Mouse (Mus musculus): ENCODE measurements around the gene Egr4.

Egr4 gene

DNA sequence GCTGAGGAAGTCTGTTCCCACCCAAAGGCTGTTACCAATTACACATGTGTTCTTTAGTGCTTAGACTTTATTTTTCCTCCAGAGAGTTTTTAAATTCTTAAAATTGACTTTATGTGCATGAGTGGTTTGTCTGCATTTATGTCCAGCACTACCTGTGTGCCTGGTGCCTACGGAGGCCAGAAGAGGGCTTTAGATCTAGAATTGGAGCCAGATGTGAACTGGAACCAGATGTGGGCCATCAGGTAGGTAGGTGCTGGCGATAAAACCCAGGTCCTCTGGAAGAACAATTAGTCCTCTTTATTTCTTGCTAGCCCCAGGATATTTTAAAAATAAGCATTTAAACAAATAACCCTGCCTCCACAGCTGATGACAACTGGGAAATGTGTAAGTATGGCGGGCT is 21.8 kb downstream of the Egr4 start:
- no peak for DNase-seq

DNA sequence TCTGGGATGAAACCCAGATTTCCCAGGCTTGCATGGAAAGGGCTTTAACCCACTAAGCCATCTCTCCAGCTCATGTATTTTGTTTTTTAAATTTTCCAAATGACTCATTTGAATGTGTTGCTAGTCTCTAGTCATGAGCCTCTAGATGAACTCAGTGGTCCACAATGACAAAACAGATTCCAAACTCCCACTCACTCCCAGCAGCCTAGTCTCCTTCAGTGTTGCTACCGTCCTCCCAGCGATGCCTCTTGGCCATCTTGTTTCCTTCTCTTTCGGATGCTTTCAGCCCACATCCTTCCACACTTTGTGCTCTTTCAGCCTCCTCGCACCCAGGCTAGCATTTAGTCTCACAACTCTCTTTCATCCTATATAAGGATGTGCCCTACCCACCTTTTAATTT is 23.1 kb downstream of the Egr4 start:
- no peak for DNase-seq

GRCm38 (mm10) chr6:85489717-85490116 is 23.7 kb downstream of the Egr4 start:
- DNase-seq, result no peak

DNA sequence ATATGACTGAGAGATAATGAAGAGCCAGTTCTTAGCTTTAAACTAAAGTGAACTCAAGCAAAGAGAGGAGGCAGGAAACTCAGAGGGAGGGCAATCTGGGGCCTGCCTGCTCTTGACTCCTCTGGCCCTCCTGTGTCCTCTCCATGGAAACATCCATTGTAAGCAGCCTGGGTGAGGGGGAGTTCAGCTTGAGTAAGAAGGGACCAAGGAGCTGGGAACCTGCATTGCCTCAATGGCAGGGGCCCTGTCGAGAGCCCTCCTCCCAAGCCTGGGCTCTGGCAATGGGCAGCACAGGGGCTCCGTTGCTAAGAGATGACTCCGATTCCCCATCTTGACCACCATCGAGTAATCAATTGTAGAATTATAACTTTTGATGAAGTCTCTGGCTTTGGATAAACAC is 24.9 kb downstream of the Egr4 start:
- DNase-seq, result no peak

- no peak for DNase-seq
Measured at GRCm38 (mm10) chr6:85485738-85486137, 27.7 kb downstream of the Egr4 start.

DNA sequence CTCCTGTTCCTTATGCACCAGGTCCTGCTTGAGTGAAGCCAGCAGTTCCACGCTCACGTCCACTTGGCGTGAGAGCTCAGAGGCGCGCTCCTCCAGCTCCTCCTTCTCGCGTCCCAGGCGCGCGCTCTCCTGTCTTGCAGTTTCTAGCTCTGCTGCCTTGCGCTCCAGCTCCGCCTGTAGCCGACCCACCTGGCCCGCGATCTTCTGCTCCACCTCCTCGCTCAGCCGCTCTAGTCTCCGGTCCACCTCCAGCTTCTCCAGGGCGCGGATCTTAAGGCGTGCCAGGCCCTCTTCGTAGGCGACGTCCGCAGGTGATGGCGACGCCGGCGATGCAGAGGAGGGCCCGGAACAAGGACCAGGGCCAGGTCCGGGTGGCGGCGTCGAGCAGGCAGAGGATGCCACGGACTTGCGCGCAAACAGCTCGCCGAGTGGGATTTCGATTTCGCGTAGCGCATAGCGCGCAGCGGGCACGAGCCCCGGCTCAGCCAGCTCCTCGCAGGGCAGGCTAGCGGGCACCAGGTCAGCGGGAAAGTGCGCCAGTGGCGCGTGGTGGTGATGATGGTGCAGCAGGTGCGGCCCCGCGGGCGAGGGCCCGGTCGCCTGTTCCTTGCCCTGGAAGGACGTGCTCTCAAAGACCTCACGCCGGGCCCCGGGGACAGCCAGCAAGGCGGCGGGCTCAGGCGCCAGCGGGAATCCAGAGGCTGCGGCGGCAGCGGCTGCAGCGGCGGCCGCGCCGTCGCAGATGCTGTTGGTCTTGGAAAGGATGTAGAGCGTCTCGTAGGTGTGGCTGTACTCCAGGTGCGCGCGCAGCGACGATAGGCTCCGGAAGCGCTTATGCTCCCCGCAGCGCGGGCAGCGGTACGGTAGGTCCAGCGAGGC is 29.3 kb downstream of the Egr4 start:
- no peak for DNase-seq

- no peak for DNase-seq
Measured at GRCm38 (mm10) chr6:85480685-85481084, 32.7 kb downstream of the Egr4 start.

DNA sequence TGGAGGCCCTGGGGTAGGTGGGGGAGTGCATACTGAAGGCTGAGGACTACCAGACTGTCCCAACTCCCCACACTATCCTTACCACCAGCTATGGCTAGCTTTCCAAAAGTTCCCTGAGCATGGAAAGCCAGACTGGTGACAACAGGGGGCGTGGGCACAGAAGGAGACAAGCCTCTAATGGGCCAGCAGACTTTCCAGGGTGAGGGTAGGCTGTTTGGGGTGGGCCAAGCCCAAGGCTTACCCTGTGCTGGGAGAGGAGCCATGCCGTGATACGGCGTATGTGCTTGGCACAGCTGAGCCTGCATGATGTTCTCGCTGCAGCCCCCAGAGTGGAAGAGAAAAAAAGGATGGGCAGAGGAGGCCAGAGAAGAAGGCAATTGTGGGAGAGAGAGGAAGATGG is 33.4 kb downstream of the Egr4 start:
- DNase-seq, result no peak

DNA sequence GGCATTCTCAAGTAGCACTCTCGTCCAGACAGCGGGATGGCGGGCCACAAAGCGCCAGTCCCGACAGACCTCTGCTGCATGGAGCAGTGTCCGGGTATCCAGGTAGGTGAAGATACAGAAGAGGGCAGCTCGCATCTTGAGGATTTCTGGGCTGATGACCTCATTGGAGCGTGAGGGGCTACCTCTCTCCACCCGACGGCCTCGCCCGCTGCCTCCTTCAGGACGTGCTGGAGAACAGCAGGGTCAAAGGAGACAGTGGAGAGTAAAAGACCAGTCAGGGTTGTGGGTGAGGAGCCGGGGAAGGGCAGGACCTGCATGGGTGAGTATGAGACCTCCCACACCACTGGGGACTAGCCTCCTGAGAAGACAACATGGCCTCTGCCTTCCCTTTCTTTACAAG is 35.0 kb downstream of the Egr4 start:
- DNase-seq, result no peak

DNA sequence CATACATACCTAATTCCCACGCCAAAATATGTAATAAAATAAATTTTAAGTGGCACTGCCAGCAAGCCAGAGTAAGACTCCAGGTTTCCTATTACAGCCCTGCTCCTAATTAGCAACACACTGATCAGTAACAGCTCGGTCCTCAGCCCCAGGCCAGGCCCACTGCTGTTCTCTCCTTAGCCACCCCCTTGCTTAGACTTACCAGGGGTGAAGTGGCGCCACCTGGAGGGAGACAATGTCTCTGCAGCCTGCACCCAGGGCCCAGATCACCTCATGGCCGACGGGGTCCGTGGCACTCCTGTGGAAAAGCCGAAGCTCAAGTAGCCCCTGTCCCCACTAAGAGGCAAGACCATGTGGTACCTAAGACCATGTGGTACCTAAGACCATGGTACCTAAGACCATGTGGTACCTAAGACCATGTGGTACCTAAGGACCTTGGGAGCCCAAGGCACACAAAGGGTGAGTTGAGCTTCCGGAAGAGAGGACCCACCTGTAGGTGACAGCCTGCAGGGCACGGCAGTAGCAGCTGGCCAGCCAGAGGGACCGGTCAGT is 35.9 kb downstream of the Egr4 start:
- peak; percentile 59 to 65 for DNase-seq

- no peak for DNase-seq
Measured at GRCm38 (mm10) chr6:85475581-85475980, 37.8 kb downstream of the Egr4 start.

- DNase-seq, result no peak
Measured at GRCm38 (mm10) chr6:85472542-85472941, 40.8 kb downstream of the Egr4 start.

- no peak for DNase-seq
Measured at GRCm38 (mm10) chr6:85471962-85472361, 41.4 kb downstream of the Egr4 start.

DNA sequence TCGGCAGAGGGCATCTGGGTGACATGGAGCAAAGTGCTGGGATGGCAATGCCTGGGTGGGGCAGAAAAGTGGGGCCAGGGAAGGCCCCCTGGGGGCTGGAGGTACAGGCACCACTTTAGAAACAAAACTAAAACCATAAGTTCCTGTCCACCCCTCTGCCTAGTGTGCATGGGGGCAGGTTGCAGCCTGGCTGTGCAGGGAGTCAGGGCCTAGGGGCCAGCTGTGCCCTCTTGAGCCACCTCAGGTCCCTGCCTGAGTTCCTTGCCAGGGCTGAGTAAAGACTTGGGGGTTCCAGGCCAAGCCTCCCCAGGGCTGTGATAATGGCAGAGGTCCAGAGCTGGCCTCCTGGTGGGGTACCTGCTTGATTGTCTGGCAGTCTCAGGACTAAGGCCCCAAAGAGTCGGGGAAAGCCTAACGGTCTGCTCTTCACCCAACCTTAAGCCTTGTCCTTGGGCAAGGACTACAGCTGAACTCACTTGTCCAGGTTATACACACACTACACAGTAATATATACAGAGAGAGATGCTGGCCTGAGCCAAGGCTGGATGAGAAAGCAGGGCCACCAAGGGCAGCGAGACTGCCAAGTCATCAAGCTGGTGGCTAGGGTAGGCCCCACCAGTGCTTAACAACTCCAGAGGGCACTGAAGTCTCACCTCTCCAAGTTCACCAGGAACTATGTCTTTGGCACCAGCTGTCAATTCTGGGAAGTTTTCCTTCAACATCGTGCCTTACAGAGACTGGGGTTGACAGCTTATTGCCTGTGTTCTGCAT is 43.5 kb downstream of the Egr4 start:
- no peak for DNase-seq

- DNase-seq, result no peak
Measured at GRCm38 (mm10) chr6:85465381-85465780, 48.0 kb downstream of the Egr4 start.

Measured in B cell, adult 2 months (primary cell).